Comparison of ENCODE assay signal across 2 mouse cellular contexts in genomic region chr3:65614901-65615300, GRCm38 (mm10). TPM values are rescaled to one million over a fixed set of nuclear protein-coding genes. Genes with fewer than 3 reads are reported as not detected.
"Had no signal": no experiment of that assay in that cellular context is flagged by ENCODE, and none has a peak within 500 bp of the region (broad histone marks: within the 10 kb centered on the region; RNA-seq: fewer than 3 reads in every experiment).

No protein-coding gene starts in this region.

RNA-seq across cellular contexts. Expression of gene Lekr1, which starts 51.1 kb away (rescaled TPM):
- total RNA-seq: monocyte, adult 5-6 weeks had no signal
- polyA plus RNA-seq: liver, adult 2 months had no signal
